In the genomic region with DNA sequence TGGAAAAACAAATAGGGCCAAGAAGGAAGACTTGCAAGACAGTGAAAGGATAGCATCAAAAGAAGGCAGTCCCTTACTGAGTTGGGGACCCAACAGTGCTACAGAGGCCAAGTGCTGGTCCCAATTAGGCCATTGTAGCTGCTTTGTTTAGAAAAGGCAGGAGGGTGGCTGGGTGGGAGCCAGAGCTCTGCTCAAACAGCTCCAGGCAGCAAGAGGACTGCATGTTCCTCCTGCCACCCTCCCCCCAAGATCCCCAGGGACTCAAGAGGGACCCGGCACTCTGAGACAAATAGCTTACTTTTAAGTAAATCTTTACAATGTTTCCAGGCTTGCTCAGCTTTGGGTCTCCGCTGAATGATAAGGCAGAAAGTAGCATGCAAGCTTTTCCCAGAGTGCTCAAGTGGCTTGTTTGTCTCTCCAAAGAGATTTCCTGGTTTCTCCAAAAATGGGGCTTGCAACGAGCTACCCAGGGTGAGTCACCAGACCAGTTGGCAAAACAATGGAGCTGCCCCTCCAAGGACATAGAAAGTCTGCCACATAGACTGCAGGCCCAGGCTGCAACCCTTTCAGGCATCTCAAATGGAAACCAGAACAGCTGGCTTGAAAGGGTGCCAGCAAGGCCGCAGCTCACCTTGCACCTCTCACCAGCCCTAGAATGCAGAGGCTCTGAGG, we compare ENCODE assay signal across 9 mouse cellular contexts. TPM values are rescaled to one million over a fixed set of nuclear protein-coding genes. Genes with fewer than 3 reads are reported as not detected.
DNase-seq lines count a peak whose midpoint lies in the region; ATAC-seq lines count a peak whose summit lies in the region.
"Had no signal": no experiment of that assay in that cellular context is flagged by ENCODE, and none has a peak within 500 bp of the region (broad histone marks: within the 10 kb centered on the region; RNA-seq: fewer than 3 reads in every experiment).

No protein-coding gene starts in this region.

- H3K4me2 ChIP-seq in forebrain, embryonic 16.5 days (ENCODE audit: low read length), result no peak overlapping the region
- H3K4me2 ChIP-seq: limb, embryonic 15.5 days had no signal

- H3K9ac ChIP-seq in forebrain, embryonic 16.5 days (replicated peaks; ENCODE audit: low read depth, low read length), result no peak overlapping the region
- H3K9ac ChIP-seq: limb, embryonic 15.5 days had no signal

- no peaks in the 10 kb centered on the region for H3K27me3 ChIP-seq in forebrain, embryonic 16.5 days (replicated peaks; ENCODE audit: control insufficient read depth, insufficient read depth, low read length)
- H3K27me3 ChIP-seq: limb, embryonic 15.5 days had no signal

- peak; percentile 28 to 71 for DNase-seq in kidney, postnatal 25 days
- DNase-seq in kidney, postnatal 4 days, result no peak
- peak; percentile 56 for DNase-seq in adrenal gland, adult 8-10 months
- peak; percentile 39 to 59 for DNase-seq in heart, adult 9 months (ENCODE audit: low spot score in 2 of 2)
- DNase-seq in lung, postnatal 14 days, result peak; percentile 73
- no peak for DNase-seq in retina, postnatal 1 day
- DNase-seq in natural killer cell, adult 2 months (ENCODE audit: low spot score in 2 of 2), result no peak

- no peaks in the 10 kb centered on the region for H3K36me3 ChIP-seq in forebrain, embryonic 16.5 days (ENCODE audit: control insufficient read depth, insufficient read depth)
- H3K36me3 ChIP-seq: limb, embryonic 15.5 days had no signal

- H3K9me3 ChIP-seq in forebrain, embryonic 16.5 days (ENCODE audit: control insufficient read depth, low read length), result no peaks in the 10 kb centered on the region
- H3K9me3 ChIP-seq: limb, embryonic 15.5 days had no signal

- no peak overlapping the region for H3K27ac ChIP-seq in forebrain, embryonic 16.5 days (ENCODE audit: low read length)
- H3K27ac ChIP-seq: limb, embryonic 15.5 days had no signal

- ATAC-seq in forebrain, embryonic 16.5 days, result no peak

- H3K4me1 ChIP-seq in forebrain, embryonic 16.5 days (replicated peaks; ENCODE audit: control insufficient read depth, insufficient read depth, low read length), result 0 out of 2 replicates have a peak, but pooled peaks cover 2% of the 10 kb centered on the region
- H3K4me1 ChIP-seq: limb, embryonic 15.5 days had no signal

- WGBS in forebrain, embryonic 16.5 days, result 45% methylated on average over 4 of the region's 4 CpGs

- no peak overlapping the region for H3K4me3 ChIP-seq in forebrain, embryonic 16.5 days (replicated peaks; ENCODE audit: low read length)
- H3K4me3 ChIP-seq: limb, embryonic 15.5 days had no signal

RNA-seq across cellular contexts. Expression of a gene that starts 23.0 kb away (rescaled TPM):
- total RNA-seq in adrenal gland, adult 8-10 months (2022), result 1 to 10 TPM; 1.2 to 1.6 (median 1.5) TPM
- polyA plus RNA-seq in forebrain, embryonic 16.5 days (2015; fragmentation: Nextera tagmentation; extraction: Ambion mirVana), result 0.15 and 0.21 TPM in 2 replicates

RNA-seq across cellular contexts. Expression of a gene that starts 27.4 kb away (rescaled TPM):
- total RNA-seq in adrenal gland, adult 8-10 months (2022), result 10 to 100 TPM in 1 of 4 experiments, 1 to 10 TPM in 3; 5.9 to 16.3 (median 8.5) TPM
- polyA plus RNA-seq in forebrain, embryonic 16.5 days (2015; fragmentation: Nextera tagmentation; extraction: Ambion mirVana), result 84.9 and 102 TPM in 2 replicates

RNA-seq across cellular contexts. Expression of a gene that starts 34.1 kb away (rescaled TPM):
- 100 to 1,000 TPM; 169 to 204 (median 197) TPM for total RNA-seq in adrenal gland, adult 8-10 months (2022)
- polyA plus RNA-seq in forebrain, embryonic 16.5 days (2015; fragmentation: Nextera tagmentation; extraction: Ambion mirVana), result 144 and 154 TPM in 2 replicates

Comparison
In these comparisons a context has a peak if more than half of its experiments do, and no peak if none do; other contexts are left out.
1. DNase-seq: peak in kidney, postnatal 25 days (2 of 2), adrenal gland, adult 8-10 months (single experiment), heart, adult 9 months (2 of 2) and lung, postnatal 14 days (single experiment); none in kidney, postnatal 4 days (0 of 2), retina, postnatal 1 day (single experiment) and natural killer cell, adult 2 months (0 of 2).